23 mouse cellular contexts compared by ENCODE assay signal in the genomic region with DNA sequence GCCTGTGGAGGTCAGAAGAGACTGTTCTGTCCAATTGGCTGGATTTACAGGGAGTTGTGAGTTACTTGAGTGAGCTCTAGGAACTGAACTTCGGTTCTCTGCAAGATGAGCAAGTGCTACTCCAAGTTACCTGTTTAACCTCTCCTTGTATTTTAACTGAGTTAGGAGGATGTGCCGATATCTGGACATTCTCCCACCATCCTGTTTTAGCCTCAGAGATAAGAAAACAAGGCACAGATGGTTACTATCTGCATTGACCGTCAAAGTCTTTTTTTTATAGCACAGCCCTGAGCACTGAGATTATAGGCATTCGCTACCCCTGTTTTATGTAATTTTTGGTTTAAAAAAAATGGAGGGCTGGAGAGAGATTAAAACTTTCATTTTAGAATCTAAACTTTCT. TPM values are rescaled to one million over a fixed set of nuclear protein-coding genes. Genes with fewer than 3 reads are reported as not detected.
DNase-seq lines count a peak whose midpoint lies in the region; ATAC-seq and TF ChIP-seq lines count a peak whose summit lies in the region.
"Had no signal": no experiment of that assay in that cellular context is flagged by ENCODE, and none has a peak within 500 bp of the region (broad histone marks: within the 10 kb centered on the region; RNA-seq: fewer than 3 reads in every experiment).

No protein-coding gene starts in this region.

- H3K9ac ChIP-seq in heart, embryonic 13.5 days, result no peak overlapping the region
- H3K9ac ChIP-seq in CH12.LX (ENCODE audit: insufficient read depth, low read depth), result no peak overlapping the region; the same call in 1 of the 2 replicates
- H3K9ac ChIP-seq in liver, embryonic 11.5 days (ENCODE audit: low read depth, low read length), result peak overlapping the region; percentile 30; the same call in 1 of the 2 replicates
- peak overlapping the region; percentile 30; the same call in 1 of the 2 replicates for H3K9ac ChIP-seq in liver, postnatal 0 days (replicated peaks)
- no peak overlapping the region for H3K9ac ChIP-seq in hindbrain, embryonic 16.5 days (ENCODE audit: low read depth, low read length)
- H3K9ac ChIP-seq: forebrain, embryonic 15.5 days; kidney, embryonic 15.5 days; limb, embryonic 15.5 days; stomach, embryonic 15.5 days had no signal

- TF ChIP-seq POLR2A in CH12.LX (IDR thresholded peaks at IDR 0.05; ENCODE audit: low read depth, low read length), result no peak

- H3K4me3 ChIP-seq in heart, embryonic 13.5 days, result no peak overlapping the region
- H3K4me3 ChIP-seq in CH12.LX (replicated peaks in 1 of 3; ENCODE audit: low read depth in 2 of 3, low read length in 2 of 3, poor library complexity in 1 of 3), result no peak overlapping the region
- no peak overlapping the region for H3K4me3 ChIP-seq in liver, embryonic 11.5 days (ENCODE audit: low read depth, low read length)
- H3K4me3 ChIP-seq in liver, postnatal 0 days (ENCODE audit: low read depth, low read length), result no peak overlapping the region
- no peak overlapping the region for H3K4me3 ChIP-seq in hindbrain, embryonic 16.5 days (ENCODE audit: low read length)
- H3K4me3 ChIP-seq: forebrain, embryonic 15.5 days; kidney, embryonic 15.5 days; limb, embryonic 15.5 days; stomach, embryonic 15.5 days had no signal

- no peak for ATAC-seq in heart, embryonic 13.5 days (ENCODE audit: extremely low read depth, insufficient number of reproducible peaks, low FRiP score, low TSS enrichment)
- ATAC-seq in liver, embryonic 11.5 days (replicated peaks; ENCODE audit: low FRiP score), result peak; percentile 49; the same call in 1 of the 2 replicates
- ATAC-seq in liver, postnatal 0 days, result no peak
- ATAC-seq in hindbrain, embryonic 16.5 days, result no peak
- ATAC-seq: forebrain, embryonic 15.5 days; intestine, postnatal 0 days; lung, postnatal 0 days; Patski had no signal

- no peak for DNase-seq in heart, adult 18-20 months
- DNase-seq in CH12.LX (ENCODE audit: extremely low read depth), result no peak
- no peak for DNase-seq in liver, embryonic 11.5 days (ENCODE audit: low spot score)
- no peak for DNase-seq in liver, postnatal 0 days
- no peak for DNase-seq in kidney, postnatal 10 days
- DNase-seq: cerebellum, adult 8-10 months; cerebellum, postnatal 36 days; embryo, embryonic 11 days; gastrocnemius, postnatal 10 days; heart, adult 11 months; kidney, postnatal 4 days; thymus, postnatal 36 days had no signal

- no peak for TF ChIP-seq RAD21 in CH12.LX (IDR thresholded peaks at IDR 0.05; ENCODE audit: low read depth, low read length)

- peak overlapping the region; percentile 27 for H3K4me2 ChIP-seq in heart, embryonic 13.5 days
- peak overlapping the region; percentile 56 for H3K4me2 ChIP-seq in CH12.LX (ENCODE audit: insufficient read depth, low read depth, poor library complexity, severe bottlenecking)
- peak overlapping the region; percentile 40 for H3K4me2 ChIP-seq in liver, embryonic 11.5 days
- H3K4me2 ChIP-seq in liver, postnatal 0 days (ENCODE audit: low read depth, low read length), result no peak overlapping the region; the same call in 1 of the 2 replicates
- H3K4me2 ChIP-seq in hindbrain, embryonic 16.5 days (ENCODE audit: low read length), result no peak overlapping the region
- H3K4me2 ChIP-seq: forebrain, embryonic 15.5 days; kidney, embryonic 15.5 days; limb, embryonic 15.5 days; midbrain, embryonic 11.5 days; stomach, embryonic 15.5 days had no signal

- H3K9me3 ChIP-seq in heart, embryonic 13.5 days, result no peaks in the 10 kb centered on the region
- no peaks in the 10 kb centered on the region for H3K9me3 ChIP-seq in CH12.LX (replicated peaks; ENCODE audit: low read length)
- H3K9me3 ChIP-seq in liver, embryonic 11.5 days (ENCODE audit: control insufficient read depth, low read length), result no peaks in the 10 kb centered on the region
- no peaks in the 10 kb centered on the region for H3K9me3 ChIP-seq in liver, postnatal 0 days (ENCODE audit: low read length)
- H3K9me3 ChIP-seq in hindbrain, embryonic 16.5 days (ENCODE audit: control insufficient read depth, low read length), result no peaks in the 10 kb centered on the region
- H3K9me3 ChIP-seq: forebrain, embryonic 15.5 days; kidney, embryonic 15.5 days; limb, embryonic 15.5 days; stomach, embryonic 15.5 days had no signal

- in situ Hi-C loops in CH12.LX (cut with MboI; ENCODE audit: low pct_ligation_motif_present, low pct_unique_long_range_greater_than_20kb, low sequenced_read_pairs), result no loop called here

- peak overlapping the region; percentile 39; the same call in 1 of the 2 replicates for H3K27ac ChIP-seq in heart, embryonic 13.5 days (replicated peaks)
- H3K27ac ChIP-seq in CH12.LX (ENCODE audit: insufficient read depth, low read depth), result no peak overlapping the region
- H3K27ac ChIP-seq in liver, embryonic 11.5 days (ENCODE audit: low read depth, low read length), result no peak overlapping the region
- no peak overlapping the region for H3K27ac ChIP-seq in liver, postnatal 0 days (ENCODE audit: low read depth)
- H3K27ac ChIP-seq in hindbrain, embryonic 16.5 days (ENCODE audit: low read depth, low read length), result no peak overlapping the region
- H3K27ac ChIP-seq: forebrain, embryonic 15.5 days; kidney, embryonic 15.5 days; limb, embryonic 15.5 days; macrophage; stomach, embryonic 15.5 days had no signal

- TF ChIP-seq CTCF in CH12.LX (conservative IDR thresholded peaks at IDR 0.05 in 1 of 2, IDR thresholded peaks at IDR 0.05 in 1 of 2; ENCODE audit: low read depth in 2 of 2, low read length in 2 of 2), result no peak
- TF ChIP-seq CTCF in liver, postnatal 0 days (IDR thresholded peaks at IDR 0.05; ENCODE audit: low read depth), result no peak

- TF ChIP-seq EP300 in CH12.LX (IDR thresholded peaks at IDR 0.05; ENCODE audit: low read length), result no peak
- peak; percentile 23; the same call in 1 of the 2 replicates for TF ChIP-seq EP300 in liver, postnatal 0 days (IDR thresholded peaks at IDR 0.05; ENCODE audit: low read depth)

- no peaks in the 10 kb centered on the region for H3K27me3 ChIP-seq in heart, embryonic 13.5 days (replicated peaks)
- H3K27me3 ChIP-seq in CH12.LX (replicated peaks), result no peaks in the 10 kb centered on the region
- H3K27me3 ChIP-seq in liver, embryonic 11.5 days (replicated peaks; ENCODE audit: control insufficient read depth, insufficient read depth, low read length), result no peaks in the 10 kb centered on the region
- H3K27me3 ChIP-seq in liver, postnatal 0 days (ENCODE audit: insufficient read depth, low read length), result no peaks in the 10 kb centered on the region
- no peaks in the 10 kb centered on the region for H3K27me3 ChIP-seq in hindbrain, embryonic 16.5 days (replicated peaks; ENCODE audit: control insufficient read depth, insufficient read depth, low read length)
- H3K27me3 ChIP-seq: forebrain, embryonic 15.5 days; kidney, embryonic 15.5 days; limb, embryonic 15.5 days; Patski; stomach, embryonic 15.5 days had no signal

- no peaks in the 10 kb centered on the region; the same call in 1 of the 2 replicates for H3K36me3 ChIP-seq in heart, embryonic 13.5 days
- peaks cover 2 to 17% of the 10 kb centered on the region in 2 experiments for H3K36me3 ChIP-seq in CH12.LX (replicated peaks in 1 of 2; ENCODE audit: control insufficient read depth in 1 of 2, insufficient read depth in 1 of 2, low read length in 1 of 2)
- no peaks in the 10 kb centered on the region for H3K36me3 ChIP-seq in liver, embryonic 11.5 days (ENCODE audit: control insufficient read depth, insufficient read depth, low read length)
- peaks cover 1% of the 10 kb centered on the region; the same call in 1 of the 2 replicates for H3K36me3 ChIP-seq in liver, postnatal 0 days (replicated peaks; ENCODE audit: insufficient read depth, low read length)
- no peaks in the 10 kb centered on the region for H3K36me3 ChIP-seq in hindbrain, embryonic 16.5 days (ENCODE audit: control insufficient read depth, insufficient read depth, low read length)
- H3K36me3 ChIP-seq: forebrain, embryonic 15.5 days; kidney, embryonic 15.5 days; limb, embryonic 15.5 days; stomach, embryonic 15.5 days had no signal

- dilution Hi-C loops in CH12.LX (cut with MboI; ENCODE audit: extremely low pct_ligation_motif_present, extremely low pct_unique_long_range_greater_than_20kb, low sequenced_read_pairs), result no loop called here

- peaks cover 73% of the 10 kb centered on the region for H3K79me2 ChIP-seq in CH12.LX (replicated peaks; ENCODE audit: control insufficient read depth, extremely low read depth, insufficient read depth, poor library complexity, severe bottlenecking)

- H3K4me1 ChIP-seq in heart, embryonic 13.5 days, result peaks cover 46% of the 10 kb centered on the region
- peaks cover 8 to 49% of the 10 kb centered on the region in 2 experiments for H3K4me1 ChIP-seq in CH12.LX (ENCODE audit: control insufficient read depth in 1 of 2, insufficient read depth in 2 of 2)
- peaks cover 12% of the 10 kb centered on the region for H3K4me1 ChIP-seq in liver, embryonic 11.5 days (replicated peaks; ENCODE audit: control insufficient read depth, insufficient read depth, low read length)
- peaks cover 23% of the 10 kb centered on the region for H3K4me1 ChIP-seq in liver, postnatal 0 days (ENCODE audit: insufficient read depth)
- peaks cover 19% of the 10 kb centered on the region for H3K4me1 ChIP-seq in hindbrain, embryonic 16.5 days (ENCODE audit: control insufficient read depth, insufficient read depth, low read depth, low read length)
- H3K4me1 ChIP-seq: limb, embryonic 15.5 days; stomach, embryonic 15.5 days had no signal

- 24% methylated on average over 4 of the region's 4 CpGs for WGBS in heart, embryonic 13.5 days
- 45% methylated on average over 4 of the region's 4 CpGs for WGBS in liver, embryonic 11.5 days
- WGBS in liver, postnatal 0 days (ENCODE audit: insufficient replicate concordance), result 49% methylated on average over 4 of the region's 4 CpGs
- WGBS in hindbrain, embryonic 16.5 days, result 82% methylated on average over 4 of the region's 4 CpGs

TF ChIP-seq in CH12.LX, 34 proteins besides CTCF, POLR2A, EP300 and RAD21 (continues in another document):
- TF ChIP-seq NRF1 (IDR thresholded peaks at IDR 0.05; ENCODE audit: low read depth, low read length) (no peak), RCOR1 (conservative IDR thresholded peaks at IDR 0.05; ENCODE audit: low read depth, low read length) (no peak), MAFK (IDR thresholded peaks at IDR 0.05; ENCODE audit: insufficient replicate concordance, low read length) (no peak), GABPA (IDR thresholded peaks at IDR 0.05; ENCODE audit: insufficient replicate concordance, low read depth, low read length) (no peak), CHD2 (IDR thresholded peaks at IDR 0.05; ENCODE audit: low read length) (no peak), IRF4 (IDR thresholded peaks at IDR 0.05; ENCODE audit: low read depth, low read length) (no peak)

RNA-seq across cellular contexts. Expression of gene Kmt2e, which starts 10.2 kb away (rescaled TPM):
- polyA plus RNA-seq in heart, embryonic 13.5 days (2015; fragmentation: Nextera tagmentation; extraction: Ambion mirVana), result 61.7 and 64.4 TPM in 2 replicates
- 10 to 100 TPM; 40.6 to 45.0 TPM for total RNA-seq in heart, adult 18-20 months (2021)
- 21.2 and 21.3 TPM in 2 replicates for total RNA-seq in CH12.LX (2012; rRNA removed)
- 7.2 and 10.2 TPM in 2 replicates for total RNA-seq in CH12.LX (2014; rRNA removed)
- polyA plus RNA-seq in CH12.LX (2012; ENCODE audit: insufficient read length, low read depth), result 24.6 and 29.7 TPM in 2 replicates
- 57.7 and 59.5 TPM in 2 replicates for polyA plus RNA-seq in liver, embryonic 11.5 days (2014; fragmentation: Nextera tagmentation; extraction: Ambion mirVana)
- polyA plus RNA-seq in liver, postnatal 0 days (2015; fragmentation: Nextera tagmentation; extraction: Ambion mirVana), result 27.5 and 28.5 TPM in 2 replicates
- 139 and 143 TPM in 2 replicates for polyA plus RNA-seq in hindbrain, embryonic 16.5 days (2015; fragmentation: Nextera tagmentation; extraction: Ambion mirVana)

Comparison
In these comparisons a context has a peak if more than half of its experiments do, and no peak if none do; other contexts are left out.
1. H3K4me2 ChIP-seq: peak in heart, embryonic 13.5 days (single experiment), CH12.LX (single experiment) and liver, embryonic 11.5 days (single experiment); none in liver, postnatal 0 days (single experiment) and hindbrain, embryonic 16.5 days (single experiment).
2. H3K9ac ChIP-seq: peak in liver, embryonic 11.5 days (single experiment) and liver, postnatal 0 days (single experiment); none in heart, embryonic 13.5 days (single experiment), CH12.LX (single experiment) and hindbrain, embryonic 16.5 days (single experiment).